Mouse (Mus musculus) adrenal gland, adult 2 months (tissue): ENCODE results near the gene Morn4. TPM values are rescaled to one million over a fixed set of nuclear protein-coding genes. Genes with fewer than 3 reads are reported as not detected.
"Not testable (repeated sequence)": the region's sequence is repeated elsewhere in the genome, so short reads cannot be mapped to it uniquely, and the experiment has no call there.

ENCODE experiments used
- DNase-seq: peaks from one replicate; pipeline ENCODE4 v3.0.0; 2021
- polyA plus RNA-seq: library from polyadenylated mRNA; depleted of rRNA; stranded (reverse); fragments of >200 nt; gene quantifications from 2 replicates; pipeline ENCODE4 v1.2.3, GENCODE M21; 2012
- total RNA-seq, 2 experiments: library from RNA; stranded (reverse); gene quantifications; 2 replicates each; pipeline ENCODE4 v1.2.3; 2021

Morn4 gene
- total and polyA plus RNA-seq, 3 experiments: 7.5 to 15.5 (median 10.6) TPM

DNA sequence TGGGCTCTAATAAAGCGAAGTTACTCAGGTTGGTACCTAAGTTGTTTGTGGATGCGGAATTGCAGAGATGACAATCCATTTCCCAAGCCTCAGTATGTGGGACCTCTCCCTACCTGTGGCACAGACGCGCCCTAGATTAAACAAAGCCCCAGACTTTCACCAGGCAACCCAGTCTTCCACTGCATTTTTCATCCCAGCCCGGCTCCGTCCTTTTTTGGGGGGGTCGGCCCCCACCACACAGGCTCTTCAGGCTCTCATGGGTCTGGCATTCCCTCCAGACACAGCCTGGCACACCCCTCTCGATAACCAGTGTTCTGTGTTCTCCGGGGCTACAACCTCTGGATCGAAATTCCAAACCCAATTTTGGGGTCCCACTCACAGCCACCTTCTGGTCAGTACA lies 467 bp downstream of the Morn4 start:
- no peak for DNase-seq

DNA sequence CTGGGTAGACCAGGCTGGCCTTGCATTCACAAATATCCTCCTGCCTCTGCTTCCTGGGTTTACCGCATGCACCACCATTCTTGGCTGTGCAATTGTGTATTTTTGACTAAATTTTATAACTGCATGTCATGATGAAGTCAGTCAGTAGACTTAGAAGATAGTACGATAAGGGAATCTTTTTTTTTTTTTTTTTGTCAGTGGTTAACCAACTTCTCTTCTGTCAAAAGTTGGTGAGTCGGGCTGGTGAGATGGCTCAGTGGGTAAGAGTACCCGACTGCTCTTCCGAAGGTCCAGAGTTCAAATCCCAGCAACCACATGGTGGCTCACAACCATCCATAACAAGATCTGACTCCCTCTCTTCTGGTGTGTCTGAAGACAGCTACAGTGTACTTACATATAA lies 4.5 kb downstream of the Morn4 start:
- not testable (repeated sequence) for DNase-seq

DNA sequence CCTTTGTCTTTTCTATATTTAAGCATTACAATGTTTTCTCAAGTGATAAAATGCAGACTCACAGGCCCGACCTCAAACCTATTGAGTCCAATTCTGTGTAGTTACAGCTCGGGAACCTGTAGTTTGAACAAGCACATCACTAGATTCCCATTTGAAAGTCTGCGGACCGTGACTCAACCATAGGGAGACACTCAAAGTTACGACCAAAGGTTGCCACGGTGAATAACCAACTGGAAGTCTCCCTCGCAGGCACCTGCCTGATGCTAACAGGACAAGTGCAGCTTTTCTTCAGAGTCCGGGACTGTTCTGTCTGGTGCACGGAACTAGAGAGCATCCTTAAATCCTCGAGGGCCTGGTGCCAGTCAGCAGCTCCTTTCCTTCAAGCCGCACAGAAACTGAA lies 5.7 kb downstream of the Morn4 start:
- no peak for DNase-seq

DNA sequence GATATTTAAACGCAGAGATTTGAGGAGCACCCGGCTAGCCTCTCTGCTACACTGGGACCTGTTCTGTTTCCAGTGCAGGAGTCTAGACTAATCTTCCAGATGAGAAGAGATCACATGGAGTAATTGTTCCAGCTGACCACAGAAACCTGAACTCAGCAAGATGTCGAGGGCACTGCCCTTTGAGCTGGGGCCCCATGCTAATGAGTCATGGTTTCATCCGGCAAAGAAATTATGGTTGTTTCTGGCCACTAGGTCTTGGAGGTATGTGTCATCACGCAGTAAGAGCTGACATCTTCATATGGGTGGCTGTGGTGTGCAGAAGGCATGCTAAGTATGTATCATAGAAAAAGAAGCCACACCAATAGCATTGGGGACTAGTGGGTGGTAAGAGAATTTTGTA lies 6.2 kb downstream of the Morn4 start:
- DNase-seq: peak; percentile 64

DNA sequence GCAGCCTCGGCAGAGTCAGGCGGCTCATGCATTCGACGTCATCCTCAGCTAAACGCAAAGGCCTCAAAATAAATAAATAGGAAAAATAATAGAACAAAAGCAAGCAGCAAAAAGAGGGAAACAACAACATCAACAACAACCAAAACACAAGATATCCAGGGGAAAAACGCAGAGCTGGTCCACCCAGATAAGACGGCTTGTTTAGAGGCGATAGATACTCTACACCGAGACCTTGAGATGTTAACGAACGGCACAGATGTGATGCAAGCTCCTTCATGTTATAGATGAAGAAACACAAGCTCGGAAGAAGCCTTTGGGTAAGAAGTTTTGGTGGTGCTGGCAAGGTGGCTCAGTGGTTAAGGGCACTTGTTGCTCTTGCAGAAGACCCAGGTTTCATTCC lies 7.2 kb downstream of the Morn4 start:
- no peak for DNase-seq

DNA sequence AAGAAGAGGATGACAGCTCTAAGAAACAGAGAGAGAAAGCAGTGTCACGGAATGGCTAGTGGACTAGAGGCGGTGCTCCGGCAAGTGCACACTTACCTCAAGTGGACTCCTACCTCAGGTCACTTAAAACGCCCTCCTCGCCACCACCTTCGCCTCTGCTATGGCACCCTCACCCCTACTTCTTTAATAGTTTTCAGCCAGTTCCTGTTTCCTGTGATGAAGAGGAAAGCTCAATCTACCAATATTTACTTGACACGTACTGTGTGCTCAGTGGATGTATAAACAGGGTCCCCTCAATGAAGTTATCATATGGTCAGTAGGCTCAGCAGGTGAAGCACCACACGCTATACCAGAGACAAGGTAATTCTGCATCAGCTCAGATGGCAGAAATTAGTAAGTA lies 7.6 kb downstream of the Morn4 start:
- no peak for DNase-seq

DNA sequence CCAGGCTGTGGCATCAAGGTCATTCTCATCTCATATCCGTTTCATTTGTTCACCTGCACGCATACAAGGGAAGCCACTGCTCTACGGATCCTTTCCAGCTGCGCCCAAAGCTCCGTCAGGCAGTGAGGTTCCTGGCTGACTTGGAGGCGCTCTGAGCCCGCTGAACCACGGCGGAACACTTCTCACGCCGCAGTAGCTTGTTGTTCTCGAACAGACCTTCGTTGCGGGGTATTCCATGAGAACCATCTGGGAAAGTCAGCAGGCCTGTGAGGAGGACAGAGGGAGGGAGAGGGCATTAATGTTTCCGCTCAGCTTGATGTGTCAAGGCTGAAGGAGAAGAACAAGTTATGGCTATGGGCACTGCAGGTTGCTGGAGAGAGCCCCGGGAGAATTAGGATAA lies 10.2 kb downstream of the Morn4 start:
- DNase-seq: no peak

DNA sequence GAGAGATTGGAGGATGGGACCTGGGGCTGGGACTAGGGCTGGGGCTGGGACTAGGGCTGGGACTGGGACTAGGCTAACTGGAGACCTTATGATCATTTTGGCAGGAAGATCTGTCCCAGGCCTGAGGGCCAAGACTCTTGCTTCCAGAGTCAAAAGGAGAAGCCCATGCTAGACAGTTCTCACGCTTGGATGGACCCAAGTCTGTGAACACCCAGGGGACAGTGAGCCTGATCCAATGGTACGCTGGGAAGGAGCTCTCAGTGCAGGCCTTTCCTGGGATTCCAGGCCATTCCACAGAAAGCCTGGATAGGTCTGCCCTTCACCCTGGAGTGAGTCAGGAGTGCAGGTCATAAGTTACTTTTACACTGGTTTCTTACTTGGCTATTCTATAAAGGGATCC lies 11.1 kb downstream of the Morn4 start:
- peak; percentile 38 for DNase-seq

DNA sequence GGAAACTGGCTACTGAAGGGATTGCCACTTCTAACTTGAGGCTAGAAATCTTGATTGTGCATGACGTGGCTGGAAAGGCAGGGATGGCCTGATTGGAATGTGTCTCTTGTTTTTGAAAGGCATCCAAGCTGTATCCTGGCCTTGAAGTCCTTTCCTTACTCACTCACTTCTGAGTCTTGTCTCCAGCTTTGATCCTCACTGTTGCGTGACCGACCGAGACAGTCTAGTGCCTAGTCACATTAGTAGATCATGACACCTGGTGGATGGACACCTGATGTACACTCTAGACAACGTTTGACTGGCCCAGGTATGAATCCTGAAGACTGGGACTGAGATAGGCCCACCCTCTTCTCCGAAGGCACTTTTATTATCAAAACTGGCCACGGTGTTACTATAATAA lies 13.4 kb downstream of the Morn4 start:
- DNase-seq: peak; percentile 70

DNA sequence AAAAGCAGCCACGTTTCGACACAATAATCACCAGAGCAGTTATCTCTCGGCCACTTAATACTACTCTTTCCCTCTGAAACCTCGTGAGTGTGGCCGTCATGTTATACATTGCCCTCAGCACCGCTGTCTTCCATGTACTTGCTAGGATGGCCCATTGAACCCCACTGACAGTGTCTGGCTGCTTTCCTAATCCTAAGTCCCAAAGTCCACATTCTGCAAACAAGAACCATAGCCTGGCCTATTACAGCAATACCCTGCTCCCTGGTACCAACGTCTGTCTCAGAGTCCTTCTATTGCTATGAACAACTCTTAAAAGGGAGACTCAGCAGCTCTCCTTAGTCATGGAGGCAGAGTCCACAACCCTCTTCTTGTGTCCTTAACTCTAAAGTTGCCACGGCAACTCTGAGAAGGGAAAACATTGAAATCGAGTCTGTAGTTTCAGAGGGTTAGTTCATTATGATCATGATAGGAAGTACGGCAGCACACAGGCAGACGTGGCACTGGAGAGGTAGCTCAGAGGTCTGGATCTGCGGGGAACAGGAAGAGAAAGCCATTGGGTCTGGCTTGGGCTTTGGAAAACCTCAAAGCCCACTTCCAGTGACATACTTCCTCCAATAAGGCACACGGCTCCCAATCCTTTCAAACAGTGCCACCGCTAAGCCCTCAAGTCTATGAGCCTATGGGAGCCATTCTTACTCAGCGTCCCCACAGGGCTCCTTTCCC lies 14.1 kb downstream of the Morn4 start:
- no peak for DNase-seq

DNA sequence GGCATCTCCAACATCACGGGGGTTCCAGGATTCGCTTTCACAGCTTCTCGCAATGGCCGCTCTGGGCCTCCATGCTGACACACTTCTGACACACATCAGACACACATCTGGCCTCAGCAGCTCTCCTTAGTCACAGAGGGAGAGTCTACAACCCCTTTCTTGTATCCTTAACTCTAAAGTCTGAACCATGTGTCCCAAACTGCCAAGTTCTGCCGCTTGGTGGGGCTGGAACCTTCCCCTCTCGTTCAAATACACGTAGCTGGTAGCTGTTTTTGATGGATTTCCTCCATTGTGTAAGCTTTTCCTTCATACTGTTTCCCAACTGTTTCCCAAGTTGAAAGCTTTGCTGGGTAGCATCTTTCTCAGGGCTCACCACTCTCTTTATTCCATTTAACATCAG lies 14.9 kb downstream of the Morn4 start:
- DNase-seq: no peak

DNA sequence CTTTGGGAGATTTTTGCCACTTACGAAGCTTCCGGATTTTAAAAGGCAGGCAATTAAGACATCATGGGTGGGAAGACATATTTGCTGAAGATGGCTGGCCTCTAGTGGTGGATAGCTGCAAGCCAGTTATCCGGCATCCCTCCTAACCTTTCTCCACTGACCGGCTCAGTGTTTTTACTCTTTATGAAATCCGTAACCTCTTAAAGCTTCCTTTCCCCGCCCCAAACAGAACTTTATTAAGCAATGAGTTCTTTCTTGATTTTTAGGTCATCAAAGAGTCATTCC lies 17.0 kb downstream of the Morn4 start:
- DNase-seq: peak; percentile 43

DNA sequence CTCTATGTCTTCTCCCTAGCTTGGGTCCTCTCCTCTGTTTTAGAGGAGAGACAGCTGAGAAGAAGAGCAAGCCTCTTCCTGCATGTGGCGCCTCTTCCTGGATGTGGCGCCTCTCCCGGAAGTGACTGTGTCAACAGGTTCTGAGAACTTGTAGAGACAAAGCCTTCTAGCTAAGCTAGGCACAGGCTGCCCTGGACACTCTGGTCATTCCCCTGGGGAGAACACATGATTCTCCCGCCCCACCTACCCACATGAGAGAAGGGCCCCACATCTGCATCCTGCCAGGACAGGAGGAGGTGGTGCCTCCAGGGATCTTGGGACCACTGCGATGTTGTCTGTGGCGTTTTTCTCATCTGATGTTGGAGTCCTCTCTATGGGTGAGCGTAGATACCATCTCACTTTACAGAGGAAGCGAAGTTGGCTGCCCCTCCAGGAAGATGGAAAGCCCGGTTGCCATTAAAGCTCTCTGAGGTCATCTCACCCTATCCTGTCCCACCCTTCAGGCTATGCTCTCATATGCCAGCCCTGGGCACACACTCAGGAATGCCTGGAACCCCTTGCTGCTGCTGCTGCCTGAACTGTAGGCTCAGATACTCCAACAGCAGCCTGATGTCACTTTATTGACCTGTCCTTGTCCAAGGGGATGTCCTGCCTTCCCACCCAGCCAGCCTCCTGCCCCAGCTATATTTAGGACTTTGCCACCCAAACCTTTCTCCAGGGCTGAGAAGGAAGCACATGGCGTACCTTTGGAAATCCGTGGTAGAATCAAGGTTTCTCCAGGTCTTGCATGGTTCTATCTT lies 17.5 kb downstream of the Morn4 start:
- DNase-seq: no peak

DNA sequence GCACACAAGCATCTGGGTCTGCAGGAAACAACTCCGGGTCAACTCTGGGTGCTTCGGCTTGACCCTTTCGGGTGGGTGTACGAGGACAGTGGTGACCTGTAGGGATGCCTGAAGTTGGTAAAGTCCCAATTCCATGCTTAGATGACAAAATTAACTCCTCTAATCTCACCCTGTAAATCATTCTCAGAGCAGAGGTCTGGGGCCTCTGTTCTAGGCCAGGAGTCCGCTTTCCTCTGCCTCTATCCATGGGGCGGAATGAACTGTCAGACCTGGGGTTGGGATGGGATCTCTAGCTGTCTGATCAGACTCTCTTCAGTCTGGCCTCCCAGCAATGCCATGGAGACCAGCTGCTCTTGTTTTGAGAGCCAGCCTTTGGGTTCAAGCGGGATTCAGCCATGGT lies 24.7 kb downstream of the Morn4 start:
- no peak for DNase-seq

DNA sequence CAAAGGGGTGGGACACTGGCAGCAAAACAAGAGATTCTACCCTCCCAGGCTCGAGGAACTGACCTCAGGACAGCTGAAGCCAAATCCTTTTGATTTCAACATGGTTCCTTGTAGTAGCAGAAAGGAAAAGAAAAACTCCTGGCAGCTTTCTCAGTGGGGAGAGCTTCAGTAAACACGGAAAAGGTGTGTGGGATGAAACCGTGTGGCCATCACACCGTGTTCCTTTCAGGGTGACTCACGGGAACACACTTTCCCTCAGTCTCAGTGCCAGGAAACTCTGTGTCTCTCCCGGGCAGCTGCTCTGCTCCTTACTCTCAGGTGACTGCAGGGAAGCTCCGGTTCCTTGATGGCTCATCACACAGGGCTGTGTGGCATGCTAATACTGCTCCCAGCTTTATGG lies 27.7 kb downstream of the Morn4 start:
- no peak for DNase-seq

DNA sequence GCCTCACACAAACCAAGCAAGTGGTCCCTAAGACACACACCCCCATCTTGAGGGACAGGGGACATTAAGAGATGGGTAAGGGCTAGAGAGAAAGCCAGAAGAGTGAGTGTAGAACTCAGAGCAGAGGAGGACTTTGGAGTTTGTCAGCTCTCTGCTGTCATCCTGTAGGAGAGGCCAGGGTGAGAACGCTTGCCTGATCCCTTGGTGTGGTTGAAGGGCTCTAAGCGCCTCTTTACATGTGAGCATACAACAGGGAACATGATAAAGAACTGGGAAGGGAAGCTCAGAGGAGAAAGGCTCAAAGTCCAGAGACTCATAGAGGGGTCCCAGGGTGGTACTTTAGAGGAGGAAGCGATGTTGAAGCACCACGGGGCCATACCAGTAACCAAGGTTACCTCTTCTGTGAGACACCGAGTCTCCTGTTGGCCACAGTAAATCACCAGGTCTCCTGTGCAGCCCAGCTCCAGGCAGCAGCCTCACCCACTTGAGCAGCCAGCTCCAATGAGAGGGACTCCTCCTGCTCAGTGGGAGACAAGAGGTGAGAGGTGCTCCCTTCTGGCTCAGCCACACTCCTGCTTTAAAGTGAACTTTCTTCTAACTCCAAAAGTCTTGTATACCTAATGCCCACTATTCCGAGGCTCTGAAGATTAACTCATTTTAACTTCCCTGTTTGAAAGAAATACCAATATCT lies 29.3 kb downstream of the Morn4 start:
- no peak for DNase-seq

DNA sequence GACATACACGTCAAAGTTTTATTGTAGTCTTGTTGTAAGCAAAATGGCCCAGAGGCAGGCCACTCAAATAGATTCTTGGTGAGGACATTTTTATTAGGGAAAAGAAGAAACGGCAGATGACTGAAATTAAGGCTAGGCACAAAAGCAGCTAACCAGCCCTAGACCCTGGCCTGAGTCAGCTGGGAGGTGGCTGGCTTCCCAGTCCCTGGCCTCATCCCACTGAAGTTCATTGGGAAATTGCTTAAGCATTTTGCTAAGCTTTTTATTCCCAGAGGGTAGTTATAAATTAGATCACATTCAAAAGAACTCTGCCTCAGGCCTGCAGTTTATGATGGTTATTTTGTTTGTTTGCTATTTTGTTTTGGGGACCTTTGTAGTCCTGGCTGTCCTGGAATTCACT lies 30.3 kb downstream of the Morn4 start:
- peak; percentile 55 for DNase-seq

DNA sequence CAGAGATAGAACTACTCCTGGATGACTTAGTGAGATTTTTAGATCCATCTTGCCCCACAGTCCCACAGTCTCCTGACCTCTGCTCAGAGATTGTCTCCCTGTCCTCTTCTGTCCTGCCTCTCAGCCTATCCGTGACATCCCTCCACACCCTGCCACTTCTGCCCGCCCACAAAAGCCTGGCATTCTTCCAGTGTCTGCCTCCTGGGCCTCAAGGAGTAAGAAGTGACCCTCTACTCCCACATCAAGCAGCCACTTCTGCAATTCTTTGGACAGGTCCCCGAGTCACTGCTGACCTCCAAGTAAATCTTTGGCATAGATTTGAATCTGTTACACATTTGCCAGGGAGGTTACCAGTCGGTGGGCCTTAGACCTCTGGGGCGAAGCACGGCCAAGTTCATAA lies 31.9 kb downstream of the Morn4 start:
- DNase-seq: no peak

DNA sequence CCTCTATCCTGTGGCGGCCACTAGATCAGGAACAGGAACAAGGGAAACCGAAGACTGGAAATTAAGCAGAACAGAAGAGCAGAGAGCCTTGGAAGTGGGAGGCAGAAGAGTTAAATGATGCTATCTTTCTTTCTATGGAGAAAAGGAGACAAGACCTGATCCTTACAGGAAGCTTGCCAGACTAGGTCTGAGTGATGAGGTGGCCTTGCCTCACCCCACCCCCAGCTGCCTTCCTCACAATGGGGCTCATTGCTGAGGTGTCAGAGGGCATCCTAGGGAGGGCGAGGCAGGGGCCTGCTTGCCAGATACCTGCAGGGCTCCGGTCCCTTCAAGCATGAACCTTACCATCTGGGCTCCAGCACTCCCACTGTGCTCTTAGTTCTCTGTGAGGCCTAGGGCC lies 34.2 kb downstream of the Morn4 start, which contains the start of gene 4933411K16Rik:
Gene 4933411K16Rik, plus strand, starts transcription at position 301 of the 400 bp plus-strand sequence.
- no peak for DNase-seq

DNA sequence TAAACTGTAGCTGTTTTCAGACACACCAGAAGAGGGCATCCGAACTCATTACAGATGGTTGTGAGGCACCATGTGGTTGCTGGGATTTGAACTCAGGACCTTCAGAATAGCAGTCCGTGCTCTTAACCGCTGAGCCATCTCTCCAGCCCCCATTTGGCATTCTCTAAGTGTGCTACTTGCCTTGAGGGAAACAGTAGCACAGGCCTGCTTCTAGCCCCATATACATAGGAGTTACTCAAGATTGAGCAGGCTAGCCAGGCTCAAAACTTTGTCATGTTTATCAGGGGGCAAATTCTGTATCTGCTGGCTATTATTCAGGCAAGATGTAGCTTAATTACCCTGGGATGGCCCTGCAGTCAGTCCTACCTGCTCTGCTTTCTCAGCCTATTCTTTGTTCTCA lies 34.8 kb downstream of the Morn4 start:
- DNase-seq: no peak

DNA sequence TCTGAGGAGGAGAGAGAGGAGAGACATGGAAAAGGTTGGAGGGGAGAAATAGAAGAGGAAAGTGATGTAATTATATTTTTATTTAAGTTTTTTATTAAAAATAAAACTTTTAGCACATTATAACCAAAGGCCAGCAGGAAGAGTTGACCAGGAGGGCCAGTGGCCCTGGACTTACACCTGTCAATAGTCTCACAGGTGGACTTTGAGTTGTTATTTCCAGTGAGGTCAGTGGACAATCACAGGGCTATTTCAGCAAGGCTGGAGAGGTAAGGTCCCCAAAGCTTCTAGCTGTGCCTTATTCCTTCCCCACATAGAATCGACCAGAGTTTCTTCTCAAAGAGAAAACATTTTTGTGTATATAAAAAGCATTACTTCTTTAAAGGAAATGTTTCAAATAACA lies 35.9 kb downstream of the Morn4 start:
- DNase-seq: no peak

DNA sequence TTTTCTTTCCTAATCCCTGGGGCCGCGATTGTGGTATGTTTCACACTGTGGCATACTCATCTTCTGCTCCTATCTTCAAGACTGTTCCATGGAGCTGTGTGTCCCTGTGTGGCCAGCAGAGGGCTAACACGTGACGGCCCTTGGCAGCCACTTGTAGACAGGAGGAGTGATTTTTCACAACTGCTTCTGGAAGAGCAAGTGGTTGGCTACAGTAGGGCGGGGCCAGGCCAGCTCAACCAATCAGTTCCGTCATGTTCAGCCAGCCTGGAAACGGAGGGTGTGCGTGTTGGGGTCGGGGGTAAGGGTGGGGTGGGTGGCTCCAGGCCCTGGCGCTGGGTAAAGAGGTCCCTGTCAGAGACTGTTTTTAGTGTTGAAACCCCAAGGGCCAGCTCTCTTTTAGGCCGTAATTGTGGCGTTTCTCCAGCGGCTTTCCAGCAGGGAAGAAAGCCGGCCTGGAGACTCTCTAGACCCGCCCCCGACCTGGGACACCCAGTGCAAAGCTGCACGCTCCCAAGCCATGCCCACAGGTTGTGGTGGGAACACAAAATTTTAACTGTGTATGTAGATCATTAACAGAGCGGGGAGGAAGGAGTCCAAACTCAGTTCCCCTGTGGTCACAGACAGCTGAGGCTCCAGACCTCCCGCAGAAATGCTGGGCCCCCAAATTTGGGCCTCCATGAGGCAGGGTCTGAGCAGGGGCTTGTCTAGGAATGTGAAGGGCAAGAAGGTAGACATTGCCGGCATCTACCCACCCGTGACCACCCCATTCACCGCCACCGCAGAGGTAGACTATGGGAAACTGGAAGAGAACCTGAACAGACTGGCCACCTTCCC lies 40.7 kb downstream of the Morn4 start, which contains the start of gene Hoga1:
Gene Hoga1, plus strand, starts transcription at position 342 of the 834 bp plus-strand sequence.
- peak; percentile 87 for DNase-seq
